Mouse (Mus musculus) ovary, postnatal 14 days (tissue): ENCODE results near the gene Gpr182.

Experiments used
- DNase-seq: peaks from one replicate; pipeline ENCODE4 v3.0.0; 2022; ENCODE audit warnings: low spot score

Gene Gpr182

DNA sequence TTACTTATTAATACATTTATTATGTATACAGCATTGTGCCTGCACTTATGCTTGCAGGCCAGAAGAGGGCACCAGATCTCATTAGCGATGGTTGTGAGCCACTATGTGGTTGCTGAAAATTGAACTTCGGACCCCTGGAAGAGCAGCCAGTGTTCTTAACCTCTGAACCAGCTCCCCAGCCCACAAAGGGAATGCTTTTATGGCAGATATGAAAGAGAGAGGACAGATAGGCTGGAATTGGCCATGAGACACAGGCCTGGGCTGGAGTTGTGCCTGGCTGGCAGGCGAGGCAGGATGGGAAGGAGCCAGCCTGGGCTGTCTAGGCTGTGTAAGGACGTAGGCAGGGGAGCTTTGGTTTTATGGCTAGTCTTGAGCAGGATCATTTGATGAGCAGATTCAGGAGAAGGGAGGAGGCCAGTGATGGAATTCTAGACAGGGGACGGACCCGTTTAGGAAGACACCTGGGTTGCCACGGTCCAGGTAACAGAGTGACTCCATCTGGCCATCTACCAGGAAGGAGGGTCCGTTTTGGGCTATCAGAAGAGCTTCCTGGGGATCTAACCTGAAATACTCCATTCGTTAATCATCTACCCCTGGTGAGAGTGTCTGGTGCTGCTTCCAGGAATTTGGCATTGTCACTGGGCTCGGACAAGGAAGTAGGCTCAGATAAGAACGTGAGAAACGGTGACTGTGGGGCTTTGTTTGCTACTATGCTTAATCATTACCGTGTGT is 13.2 kb downstream of the Gpr182 start:
- no peak for DNase-seq

DNA sequence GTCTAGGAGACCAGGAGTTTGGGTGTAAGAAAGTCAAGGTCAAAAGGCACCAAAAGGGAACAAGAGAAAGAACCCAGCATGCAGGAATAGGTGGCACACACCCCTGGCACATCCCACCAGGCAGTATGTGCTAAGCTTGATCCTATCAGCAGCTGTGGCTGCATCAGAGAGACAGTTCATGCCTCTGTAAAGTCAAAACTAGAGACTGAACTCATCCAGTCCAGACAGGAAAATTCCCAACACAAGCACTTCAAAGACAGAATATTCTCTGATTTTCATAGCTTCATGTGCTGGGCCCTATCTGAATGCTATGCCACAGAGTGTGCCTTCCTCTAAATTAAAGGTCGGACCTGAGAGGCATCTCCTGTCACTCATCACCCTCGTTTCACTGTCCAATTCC is 14.0 kb downstream of the Gpr182 start:
- DNase-seq = no peak

DNA sequence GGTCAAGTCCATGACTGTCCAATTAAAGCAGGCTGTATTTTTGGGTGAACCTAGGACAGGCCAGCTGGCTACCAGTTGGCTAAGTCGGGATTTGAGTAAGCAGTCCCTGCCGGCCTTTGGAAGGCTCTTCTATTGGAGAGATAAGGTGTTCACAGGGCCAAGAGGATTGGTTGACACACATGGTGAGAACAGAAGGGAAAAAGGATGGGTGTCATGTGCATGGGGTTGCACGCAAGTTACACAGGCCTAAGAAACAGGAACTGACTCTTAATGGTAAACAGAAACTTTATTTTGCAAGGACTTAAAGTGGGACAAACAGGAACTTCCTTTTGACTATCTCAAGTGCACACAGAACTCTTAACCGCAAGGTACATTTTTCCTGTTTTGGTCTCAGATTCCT is 14.6 kb downstream of the Gpr182 start:
- DNase-seq = no peak

DNA sequence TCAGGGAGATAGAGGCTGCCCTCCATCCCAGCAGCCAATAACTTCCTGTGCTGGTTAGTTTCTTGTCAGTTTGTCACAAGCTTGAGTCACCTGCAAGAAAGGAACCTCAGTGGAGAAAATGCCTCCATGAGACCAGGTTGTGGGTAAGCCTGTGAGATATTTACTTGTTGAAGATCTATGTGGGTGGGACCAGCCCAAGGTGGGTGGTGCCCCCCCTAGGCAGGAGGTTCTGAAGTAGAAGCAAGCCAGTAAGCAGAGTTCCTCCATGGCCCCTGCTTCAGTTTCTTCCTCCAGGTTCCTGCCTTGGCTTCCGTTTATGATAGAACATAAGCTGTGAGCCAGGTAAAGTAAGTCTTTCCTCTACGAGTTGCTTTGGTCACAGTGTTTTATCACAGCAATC is 15.3 kb downstream of the Gpr182 start:
- no peak for DNase-seq

DNA sequence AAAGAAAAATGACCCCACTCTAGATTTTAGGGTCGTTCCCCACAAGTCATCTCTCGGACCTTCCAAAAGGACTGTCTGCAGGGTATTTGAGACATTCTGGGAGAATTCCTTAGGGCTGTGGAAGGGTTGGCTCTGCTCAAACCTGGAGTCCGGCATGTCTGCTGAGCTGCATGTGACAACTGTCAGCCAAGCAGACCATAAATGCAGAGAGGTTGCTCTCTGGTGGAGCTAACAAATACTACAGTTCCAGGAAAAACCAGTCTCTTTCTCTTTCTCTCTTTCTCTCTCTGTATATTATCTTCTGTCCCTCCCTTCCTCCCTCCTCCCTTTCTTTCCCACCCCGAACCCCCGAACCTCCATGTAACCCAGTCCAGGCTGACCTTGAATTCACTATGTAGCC is 17.1 kb downstream of the Gpr182 start:
- DNase-seq = no peak

DNA sequence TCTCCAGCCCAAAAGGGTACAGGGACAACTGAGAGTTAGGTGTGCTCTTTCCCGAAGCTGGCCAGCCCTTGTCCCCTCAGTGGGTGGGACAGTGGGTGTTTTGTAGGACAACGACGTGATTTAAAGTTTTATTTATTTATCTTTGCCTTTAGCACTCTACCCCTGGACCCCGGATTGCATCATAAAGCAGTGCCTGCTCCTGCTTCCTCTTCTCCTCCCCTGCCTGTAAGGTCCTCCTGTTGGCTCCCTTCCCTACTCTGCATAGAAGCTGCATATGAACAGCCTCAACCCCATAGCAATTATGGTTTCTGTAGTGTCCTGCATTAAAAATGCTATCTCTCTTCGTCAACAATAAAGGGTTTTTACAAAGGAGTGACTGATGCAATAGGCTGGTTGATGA is 20.1 kb downstream of the Gpr182 start:
- no peak for DNase-seq

DNA sequence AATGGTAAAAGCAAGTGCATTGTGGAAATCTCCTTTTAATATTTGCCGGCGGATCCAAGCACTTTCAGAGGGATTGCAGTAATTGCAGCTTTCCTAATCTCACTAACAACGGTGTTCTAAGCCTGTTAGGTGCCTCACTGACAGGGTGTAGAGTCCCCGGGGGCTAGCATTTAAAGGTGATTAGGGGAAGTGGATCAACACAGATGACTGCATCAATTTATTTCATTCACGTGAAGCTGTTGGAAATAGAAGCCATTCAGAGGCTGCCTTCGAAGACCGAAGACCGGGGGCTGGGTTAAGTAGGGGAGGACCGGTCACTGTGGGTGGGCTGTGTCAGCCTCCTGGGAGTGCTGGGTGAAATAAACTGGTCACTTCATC is 20.6 kb downstream of the Gpr182 start:
- DNase-seq = no peak

DNA sequence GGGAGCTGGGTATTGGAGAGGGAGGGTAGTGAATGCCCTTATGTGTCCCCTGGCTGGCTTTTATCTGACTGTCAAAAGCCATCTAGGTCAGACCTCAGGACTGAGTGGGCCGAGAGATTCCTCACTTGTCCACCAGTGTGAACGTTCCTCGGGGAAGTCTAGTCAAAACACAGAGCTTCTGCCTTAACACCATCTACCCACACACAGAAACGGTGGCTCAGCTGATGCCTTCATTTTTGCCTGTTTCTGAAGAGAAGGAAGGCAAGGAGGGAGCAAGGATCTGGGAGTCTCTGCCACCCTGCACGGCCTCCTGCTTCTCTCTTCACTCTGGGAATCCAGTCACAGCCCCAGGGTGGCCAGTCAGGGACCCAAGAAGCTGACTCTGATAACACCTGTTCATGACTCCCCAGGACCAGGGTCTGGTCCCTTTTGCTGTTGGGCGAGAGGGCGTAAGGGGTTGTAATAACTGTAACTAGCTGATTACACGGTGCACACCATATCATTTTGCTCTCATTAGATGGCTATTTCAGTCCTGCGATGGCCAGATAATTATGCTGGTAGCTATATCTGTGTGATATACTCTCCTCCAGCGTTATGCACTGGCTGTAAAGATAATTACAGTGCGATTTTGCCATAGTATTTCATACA is 21.1 kb downstream of the Gpr182 start:
- no peak for DNase-seq

DNA sequence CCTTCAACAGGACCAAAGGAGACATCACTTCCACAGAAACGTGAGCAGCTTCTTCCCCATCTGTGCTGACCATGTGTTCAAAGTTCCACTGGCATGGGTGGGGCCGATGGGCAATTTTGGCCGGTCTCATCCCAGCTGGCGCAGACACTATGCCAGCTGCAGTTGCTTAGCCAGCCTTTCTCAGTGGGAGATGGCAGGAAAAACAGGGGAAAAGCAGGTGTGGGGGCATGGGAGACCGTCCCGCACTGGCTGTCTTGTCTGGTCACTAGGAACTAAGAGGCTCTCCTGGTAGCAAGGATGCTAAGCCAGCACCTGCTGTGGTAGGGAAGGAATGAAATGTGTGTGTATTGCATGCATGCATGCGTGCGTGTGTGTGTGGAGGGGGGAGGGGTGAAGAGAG is 23.1 kb downstream of the Gpr182 start:
- DNase-seq = no peak

DNA sequence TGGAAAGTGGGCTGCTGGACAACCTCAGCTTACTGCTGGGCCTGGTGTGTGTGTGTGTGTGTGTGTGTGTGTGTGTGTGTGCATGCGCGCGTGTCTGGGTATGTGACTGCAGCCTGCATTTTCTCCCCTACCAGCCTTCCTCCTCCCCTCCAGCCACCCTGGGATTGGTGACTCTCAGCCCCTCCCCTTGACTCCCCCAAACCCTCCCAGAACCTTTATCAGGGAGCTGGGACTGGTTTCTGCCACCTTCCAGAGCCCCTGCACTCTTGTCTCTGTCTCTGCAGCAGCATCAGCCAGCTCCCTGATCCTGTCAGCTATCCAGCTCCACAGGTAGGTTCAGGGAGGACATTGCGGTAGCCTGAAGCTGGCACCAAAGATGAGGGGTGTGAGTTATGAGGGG is 26.4 kb downstream of the Gpr182 start:
- DNase-seq = no peak

DNA sequence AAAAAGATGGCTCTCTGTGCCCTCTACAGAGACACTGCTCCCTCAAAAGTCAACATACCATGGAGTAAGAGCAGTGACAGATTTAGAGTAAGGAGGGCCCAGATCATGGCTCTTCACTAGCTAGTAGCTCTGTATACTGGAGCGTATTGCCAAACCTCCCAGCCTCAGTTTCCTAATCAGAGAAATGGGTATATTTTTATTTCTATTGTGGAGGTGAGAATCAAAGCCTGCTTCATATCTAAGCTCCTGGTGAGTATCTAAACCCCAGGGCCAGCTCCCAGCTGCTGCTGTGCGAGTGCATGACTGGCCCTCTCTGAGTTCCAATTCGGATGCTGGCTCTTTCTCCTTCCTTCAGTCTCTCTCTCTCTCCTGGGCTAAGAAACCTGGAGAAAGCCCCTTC is 27.4 kb downstream of the Gpr182 start, which contains the start of gene Tac2:
Gene Tac2, plus strand, starts transcription at position 301 of the 400 bp plus-strand sequence.
- DNase-seq = no peak

DNA sequence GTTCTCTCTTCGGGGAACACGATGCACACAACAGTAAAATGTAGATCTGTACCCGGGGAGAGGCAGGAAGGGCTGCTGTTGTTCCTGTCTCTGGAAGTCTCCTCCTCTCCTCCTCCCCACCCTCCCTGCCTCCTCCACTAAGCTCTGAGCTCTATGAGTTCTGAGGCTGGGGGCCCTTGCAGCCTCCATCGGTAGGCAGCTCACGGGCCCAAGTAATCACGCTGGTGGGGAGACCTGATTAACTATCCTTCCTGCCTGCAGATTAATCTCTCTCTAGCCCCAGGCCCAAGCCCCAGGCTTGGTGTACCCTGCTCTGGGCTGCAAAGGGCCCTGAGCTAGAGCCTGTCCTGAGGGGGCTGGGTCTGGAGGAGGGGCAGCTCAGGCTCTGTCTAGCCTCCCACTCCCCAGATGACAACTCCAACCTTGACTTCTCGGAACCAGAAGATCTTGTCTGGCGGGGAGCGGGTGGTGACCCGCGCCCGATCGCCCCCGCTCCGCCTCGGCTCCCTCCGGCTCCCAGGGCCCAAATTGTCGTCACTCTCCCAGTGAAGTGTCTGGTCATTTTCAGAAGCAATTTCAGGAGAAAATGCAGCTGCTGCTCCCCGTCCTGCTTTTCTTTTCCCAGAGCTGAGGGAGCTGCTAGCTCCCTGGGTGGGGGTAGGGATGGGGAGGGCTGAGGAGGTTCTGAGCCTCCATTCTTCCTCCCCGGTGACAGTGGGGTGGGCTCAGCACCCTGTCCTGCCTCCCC is 29.7 kb downstream of the Gpr182 start:
- no peak for DNase-seq

DNA sequence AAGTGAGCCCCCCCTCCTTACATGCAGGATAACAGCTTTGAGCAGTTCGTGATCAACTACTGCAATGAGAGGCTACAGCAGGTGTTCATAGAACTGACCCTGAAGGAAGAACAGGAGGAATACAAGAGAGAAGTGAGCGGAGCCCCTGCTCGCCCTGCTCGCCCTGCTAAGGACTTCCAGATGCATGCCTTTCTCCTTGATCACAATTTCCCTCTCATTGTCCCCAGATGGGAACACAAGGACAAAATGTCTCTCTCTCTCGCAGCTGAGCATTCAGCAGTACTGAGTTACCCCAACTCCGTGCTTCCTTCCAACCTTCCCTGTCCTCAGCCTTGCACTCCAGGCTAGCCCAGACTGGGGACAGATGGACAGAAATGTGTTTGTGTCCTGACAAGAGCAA is 38.8 kb downstream of the Gpr182 start:
- DNase-seq = no peak

DNA sequence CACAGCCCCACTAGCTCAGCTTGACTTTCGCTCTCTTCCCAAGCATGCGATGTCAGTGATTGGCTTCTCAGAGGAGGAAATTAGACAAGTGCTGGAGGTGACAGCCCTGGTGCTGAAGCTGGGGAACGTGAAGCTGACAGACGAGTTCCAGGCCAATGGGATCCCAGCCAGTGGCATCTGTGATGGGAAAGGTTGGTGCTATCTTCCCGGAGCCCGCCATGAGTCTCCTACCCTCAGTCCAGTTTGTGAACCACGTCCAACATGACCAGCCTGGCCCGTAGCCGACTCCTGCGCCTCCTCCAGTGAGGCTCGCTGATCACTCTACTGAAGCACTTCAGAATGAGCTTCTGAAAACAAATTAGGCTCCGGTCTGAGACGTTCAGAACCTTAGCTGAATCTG is 41.2 kb downstream of the Gpr182 start:
- no peak for DNase-seq

DNA sequence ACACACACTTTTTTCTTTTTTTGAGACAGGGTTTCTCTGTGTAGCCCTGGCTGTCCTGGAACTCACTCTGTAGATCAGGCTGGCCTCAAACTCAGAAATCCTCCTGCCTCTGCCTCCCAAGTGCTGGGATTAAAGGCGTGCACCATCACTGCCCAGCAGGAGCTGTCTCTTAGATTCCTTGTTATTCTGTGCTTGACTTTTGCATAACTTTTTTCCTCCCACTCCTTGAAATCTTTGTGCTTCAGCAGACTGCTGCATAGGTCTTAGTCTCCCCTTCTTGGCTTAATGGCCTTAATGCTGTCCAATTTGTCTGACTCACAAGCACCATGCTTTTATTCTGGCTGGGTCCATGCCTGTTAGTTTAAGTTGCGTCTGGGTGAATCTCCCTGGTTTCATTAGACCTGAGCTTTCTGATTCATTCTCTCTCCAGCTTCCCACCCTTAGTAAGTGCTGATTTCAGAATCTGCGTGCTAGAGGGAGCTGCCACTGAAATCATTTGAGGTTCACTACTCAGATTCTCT is 42.6 kb downstream of the Gpr182 start:
- no peak for DNase-seq

DNA sequence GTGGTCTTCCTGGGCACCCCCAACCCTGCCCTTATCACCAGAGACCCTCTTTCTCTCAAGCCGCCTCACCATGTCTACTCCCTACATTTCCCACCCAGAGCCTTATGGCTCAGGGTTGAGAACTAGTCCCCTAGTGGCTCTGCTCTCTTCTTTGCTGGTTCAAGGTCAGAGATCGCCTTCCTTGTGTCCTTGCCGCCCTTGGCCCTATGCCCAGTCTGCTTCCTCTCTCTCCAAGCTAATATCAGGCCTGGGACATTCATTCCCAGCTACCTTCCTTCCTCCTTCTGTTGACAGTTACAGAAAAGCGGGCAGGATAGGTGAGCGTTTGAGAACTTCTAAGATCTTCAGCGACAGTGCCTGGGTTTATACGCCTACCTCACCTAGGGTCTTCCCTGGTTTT is 43.8 kb downstream of the Gpr182 start:
- DNase-seq = no peak

DNA sequence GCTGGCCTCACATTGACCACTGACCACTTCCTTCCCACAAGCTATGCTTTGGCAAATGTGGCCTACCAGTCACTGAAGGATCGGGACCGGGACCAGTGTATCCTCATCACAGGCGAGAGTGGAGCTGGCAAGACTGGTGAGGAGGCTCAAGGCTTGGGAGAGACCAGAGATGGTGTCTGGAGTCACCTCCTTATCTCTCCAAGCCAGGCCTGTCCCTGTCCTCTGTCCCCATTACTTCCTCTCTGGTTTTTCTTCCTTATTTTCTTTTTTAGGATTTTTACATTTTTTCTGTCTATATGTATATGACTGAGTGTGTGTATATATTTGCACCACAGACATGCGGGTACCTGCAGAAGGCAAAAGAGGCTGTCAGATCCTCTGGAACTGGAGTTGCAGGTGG is 45.7 kb downstream of the Gpr182 start:
- no peak for DNase-seq

DNA sequence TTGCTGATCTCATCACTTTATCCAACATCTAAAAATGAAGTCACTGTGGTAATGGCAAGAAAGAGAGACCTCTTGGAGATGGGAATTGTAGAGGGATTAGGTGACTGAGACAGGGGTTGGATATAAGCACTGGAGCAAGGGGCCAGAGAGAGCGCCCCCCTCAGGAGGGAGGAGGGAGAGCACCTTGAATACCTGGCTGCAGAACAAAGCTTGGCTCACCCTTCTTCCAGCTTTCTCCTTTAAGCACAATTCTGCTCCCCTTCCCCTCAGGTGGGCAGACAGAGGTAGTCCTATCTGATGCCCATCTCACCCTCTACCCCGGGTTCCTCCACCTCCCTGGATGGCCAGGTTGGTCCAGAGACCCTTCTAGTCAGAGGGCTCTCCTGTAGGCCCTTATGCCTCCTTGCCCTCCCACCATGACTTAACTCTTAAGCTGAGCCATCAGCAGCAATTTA is 46.7 kb downstream of the Gpr182 start, which contains the start of gene Myo1a:
Gene Myo1a, plus strand, starts transcription at position 405 of the 455 bp plus-strand sequence.
- no peak for DNase-seq

DNA sequence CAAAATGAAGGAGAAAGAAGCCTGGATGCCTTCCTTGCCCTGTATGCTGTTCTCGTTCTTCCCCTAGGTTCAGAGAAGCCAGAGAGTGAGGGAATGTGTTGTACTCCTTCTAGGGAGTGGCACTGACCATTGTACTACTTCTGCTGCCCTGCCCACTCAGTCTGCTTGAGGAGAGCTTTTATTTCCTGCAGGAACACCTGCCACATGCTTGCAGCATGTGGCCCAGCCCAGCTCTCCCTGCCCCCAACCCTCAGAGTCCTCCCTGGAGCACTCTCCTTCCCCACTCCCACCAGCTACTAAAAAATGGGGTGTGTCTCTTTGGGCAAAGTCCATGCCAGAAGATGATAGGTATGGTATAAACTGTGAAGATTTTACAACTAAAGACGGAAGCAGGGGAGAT is 47.2 kb downstream of the Gpr182 start:
- DNase-seq = no peak

DNA sequence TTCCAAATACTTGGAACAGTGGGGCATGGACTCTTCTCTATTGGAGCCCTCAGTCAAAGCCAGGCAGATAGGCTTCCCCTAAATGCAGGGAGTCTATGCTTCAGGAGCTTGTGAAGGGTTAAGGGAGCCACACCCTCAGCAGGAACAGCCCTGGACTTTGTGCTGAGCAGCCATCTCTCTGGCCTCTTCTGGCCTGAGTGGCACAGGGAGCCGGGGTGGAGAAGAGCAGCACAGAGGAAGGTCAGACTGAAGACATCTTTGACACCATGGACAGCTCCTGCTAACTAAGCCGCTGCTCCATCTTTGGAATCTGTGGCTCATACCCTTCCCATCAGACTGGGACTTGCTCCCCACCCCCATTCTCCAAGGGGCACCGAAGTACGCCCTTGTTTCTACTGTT is 48.2 kb downstream of the Gpr182 start:
- DNase-seq = no peak

DNA sequence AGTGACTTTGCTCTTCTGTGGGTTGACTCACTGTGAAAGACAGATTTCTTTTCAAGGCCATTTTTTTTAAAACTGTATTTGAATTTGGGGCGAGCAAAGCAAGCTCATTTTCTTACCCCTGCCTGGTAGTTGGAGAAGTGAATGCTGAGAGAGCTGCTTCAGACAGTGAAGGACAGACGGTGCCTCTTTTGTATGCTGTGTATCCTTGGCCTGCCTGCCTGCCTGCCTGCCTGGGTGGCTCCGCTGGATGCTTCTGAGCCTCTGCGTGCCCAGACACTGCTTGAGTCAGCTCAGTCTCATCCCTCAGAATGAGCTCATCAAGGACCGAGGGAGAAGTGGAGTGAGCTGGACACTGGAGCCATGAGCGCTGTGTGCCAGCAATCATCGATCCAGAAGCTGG is 52.6 kb downstream of the Gpr182 start:
- DNase-seq = no peak
